Mouse (Mus musculus) midbrain, embryonic 11.5 days (tissue): ENCODE results near the gene Fhit. TPM values are rescaled to one million over a fixed set of nuclear protein-coding genes. Genes with fewer than 3 reads are reported as not detected.

Source experiments
- ATAC-seq: fragments of 200-750 bp; cut with Nextera tagmentation; 2 replicates; pipeline ENCODE4 v1.8.0; 2017; ENCODE audit warnings: moderate TSS enrichment, moderate library complexity; ENCODE audit not compliant: low FRiP score
- DNase-seq: peaks from one replicate; pipeline ENCODE4 v3.0.0; 2015; ENCODE audit warnings: low spot score; ENCODE audit errors: missing footprints
- H3K27ac ChIP-seq: fragments of 300-500 bp; sonication (generic); 2 replicates; pipeline ENCODE4 v1.5.1; 2014; ENCODE audit warnings: low read depth, low read length
- H3K27me3 ChIP-seq: fragments of 300-500 bp; sonication (generic); 2 replicates; pipeline ENCODE4 v1.6.1; 2014; ENCODE audit warnings: mild to moderate bottlenecking, low read length, moderate library complexity, mixed read lengths; ENCODE audit not compliant: control insufficient read depth, insufficient read depth
- H3K36me3 ChIP-seq: fragments of 300-500 bp; sonication (generic); 2 replicates; pipeline ENCODE4 v1.6.1; 2014; ENCODE audit warnings: mild to moderate bottlenecking, low read length, moderate library complexity, mixed read lengths; ENCODE audit not compliant: control insufficient read depth, insufficient read depth
- H3K4me1 ChIP-seq: fragments of 300-500 bp; sonication (generic); 2 replicates; pipeline ENCODE4 v1.6.1; 2014; ENCODE audit warnings: low read length; ENCODE audit not compliant: control insufficient read depth, insufficient read depth
- H3K4me2 ChIP-seq: fragments of 300-500 bp; sonication (generic); 2 replicates; pipeline ENCODE4 v1.6.1; 2014; ENCODE audit warnings: mild to moderate bottlenecking, moderate library complexity
- H3K4me3 ChIP-seq: fragments of 300-500 bp; sonication (generic); 2 replicates; pipeline ENCODE4 v1.5.1; 2014; ENCODE audit warnings: low read depth, low read length
- H3K9ac ChIP-seq: fragments of 300-500 bp; sonication (generic); 2 replicates; pipeline ENCODE4 v1.6.1; 2014; ENCODE audit warnings: low read length
- H3K9me3 ChIP-seq: fragments of 300-500 bp; sonication (generic); 2 replicates; pipeline ENCODE4 v1.6.1; 2016; ENCODE audit warnings: low read length; ENCODE audit not compliant: control insufficient read depth
- WGBS: fragments of 180-500 bp; shearing (Covaris S2); extraction: QIAGEN DNeasy Blood & Tissue Kit; methylation state at CpG from one replicate; pipeline ENCODE4 v1.1.7; 2014; 5-methylcytosine and 5-hydroxymethylcytosine counted together
- polyA plus RNA-seq: library from polyadenylated mRNA; unstranded; fragments of >200 nt; fragmentation: Nextera tagmentation; extraction: Ambion mirVana; gene quantifications from 2 replicates; pipeline ENCODE4 v1.2.1, GENCODE M21; 2014

Fhit gene
- polyA plus RNA-seq, 1 experiment from 2014 or later, result 4.6 TPM

GRCm38 (mm10) chr14:9696004-9696403, 1465.8 kb downstream of the Fhit start:
- Histone ChIP-seq H3K4me3 (no peak overlapping the region), H3K4me1 (peaks cover 16% of the 10 kb centered on the region), H3K9ac (no peak overlapping the region), H3K27ac (no peak overlapping the region), H3K27me3 (peaks cover 32% of the 10 kb centered on the region), H3K4me2 (no peak overlapping the region), H3K9me3 (no peaks in the 10 kb centered on the region), H3K36me3 (no peaks in the 10 kb centered on the region)
- ATAC-seq (peak; percentile 54; the same call in 1 of the 2 replicates), DNase-seq (peak; percentile 86)
- WGBS, result 29% methylated on average over 4 of the region's 4 CpGs

DNA sequence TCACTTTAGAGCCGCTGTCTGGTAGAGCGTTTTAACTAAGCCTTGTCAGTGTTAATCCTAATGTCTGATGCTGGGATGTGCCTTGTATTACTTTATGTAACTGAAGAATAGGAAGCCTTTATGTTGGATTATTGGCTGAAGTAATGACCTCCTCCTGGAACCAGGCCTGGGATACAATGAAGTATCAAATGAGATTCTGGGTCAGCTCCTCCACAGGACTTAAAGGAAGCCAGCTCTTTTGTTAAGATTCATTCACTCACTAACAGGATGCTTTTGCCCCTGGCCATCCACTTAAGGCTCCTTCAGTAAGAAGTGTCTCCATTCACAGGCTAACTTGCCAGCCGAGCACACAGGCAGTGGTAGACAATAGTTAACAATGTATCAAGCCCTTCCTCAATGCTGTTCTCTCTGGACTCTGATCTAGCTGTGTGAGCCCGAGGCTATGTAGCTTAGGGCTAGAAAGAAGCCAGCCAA, 1466.6 kb downstream of the Fhit start:
- H3K36me3 ChIP-seq, result no peaks in the 10 kb centered on the region
- 18% methylated on average over 4 of the region's 4 CpGs for WGBS
- peaks cover 16% of the 10 kb centered on the region for H3K4me1 ChIP-seq
- H3K4me3 ChIP-seq, result no peak overlapping the region
- H3K27me3 ChIP-seq, result peaks cover 32% of the 10 kb centered on the region
- H3K27ac ChIP-seq, result no peak overlapping the region
- H3K4me2 ChIP-seq, result no peak overlapping the region
- H3K9ac ChIP-seq, result no peak overlapping the region
- peak; percentile 88 for DNase-seq
- peak; percentile 70 for ATAC-seq
- no peaks in the 10 kb centered on the region for H3K9me3 ChIP-seq

GRCm38 (mm10) chr14:9688664-9689257, 1473.1 kb downstream of the Fhit start:
- Histone ChIP-seq H3K4me1 (no peaks in the 10 kb centered on the region), H3K4me3 (no peak overlapping the region), H3K27me3 (peaks cover 11% of the 10 kb centered on the region), H3K4me2 (no peak overlapping the region), H3K9me3 (no peaks in the 10 kb centered on the region), H3K27ac (no peak overlapping the region), H3K36me3 (no peaks in the 10 kb centered on the region), H3K9ac (no peak overlapping the region)
- no peak for DNase-seq
- no peak for ATAC-seq
- WGBS, result 90% methylated on average over 2 of the region's 2 CpGs

DNA sequence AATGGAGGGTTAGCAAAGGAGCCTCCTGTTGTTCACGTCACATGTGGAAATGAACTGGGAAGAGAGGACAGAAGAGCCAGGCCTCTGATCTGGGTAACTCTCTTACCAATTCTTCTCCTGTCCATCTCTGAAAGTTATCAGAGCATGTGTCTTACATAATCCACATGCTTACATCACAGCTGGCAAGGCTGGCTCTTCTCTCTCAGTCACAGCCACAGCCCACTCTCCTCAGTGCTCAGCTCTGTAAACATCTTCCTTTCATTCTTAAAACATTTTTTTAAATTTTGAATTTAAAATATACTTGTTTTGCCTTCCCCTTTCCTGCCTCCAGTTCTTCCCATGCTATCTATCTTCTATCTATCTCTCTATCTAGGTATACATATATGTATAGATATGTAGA, 1477.5 kb downstream of the Fhit start:
- Histone ChIP-seq H3K27ac (no peak overlapping the region), H3K36me3 (no peaks in the 10 kb centered on the region), H3K27me3 (no peaks in the 10 kb centered on the region), H3K9me3 (no peaks in the 10 kb centered on the region), H3K4me2 (no peak overlapping the region), H3K9ac (no peak overlapping the region), H3K4me3 (no peak overlapping the region), H3K4me1 (no peaks in the 10 kb centered on the region)
- ATAC-seq, result no peak
- DNase-seq, result no peak
- 55% methylated on average over 1 of the region's 1 CpGs for WGBS

DNA sequence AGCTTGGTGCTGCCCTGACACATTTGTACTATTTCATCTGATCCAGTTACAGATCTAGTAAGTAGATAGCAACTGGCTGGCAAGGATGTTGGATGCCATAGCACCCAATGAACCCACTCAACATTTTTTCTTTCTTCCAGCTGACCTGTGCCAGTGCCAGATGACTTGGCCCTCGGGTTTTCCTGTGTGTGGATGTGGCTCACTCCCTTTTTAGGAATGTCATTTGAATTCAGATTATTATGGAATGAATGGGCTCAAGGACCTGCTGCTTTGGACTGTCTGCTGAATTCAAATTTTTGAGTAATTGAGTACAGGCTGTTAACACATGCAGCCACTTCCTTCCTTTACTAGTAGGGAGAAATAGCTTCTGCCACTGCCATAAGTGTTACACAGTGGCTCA, 1489.1 kb downstream of the Fhit start:
- H3K4me3 ChIP-seq, result no peak overlapping the region
- H3K4me1 ChIP-seq, result 0 out of 2 replicates have a peak, but pooled peaks cover 2% of the 10 kb centered on the region
- H3K36me3 ChIP-seq, result no peaks in the 10 kb centered on the region
- no peak overlapping the region for H3K27ac ChIP-seq
- no peaks in the 10 kb centered on the region for H3K27me3 ChIP-seq
- 81% methylated on average over 1 of the region's 1 CpGs for WGBS
- no peak for ATAC-seq
- no peak overlapping the region for H3K9ac ChIP-seq
- no peak overlapping the region for H3K4me2 ChIP-seq
- no peaks in the 10 kb centered on the region for H3K9me3 ChIP-seq
- DNase-seq, result no peak

- ATAC-seq, result no peak
- 52% methylated on average over 3 of the region's 3 CpGs for WGBS
Observed at GRCm38 (mm10) chr14:9671776-9672175, 1490.1 kb downstream of the Fhit start.

DNA sequence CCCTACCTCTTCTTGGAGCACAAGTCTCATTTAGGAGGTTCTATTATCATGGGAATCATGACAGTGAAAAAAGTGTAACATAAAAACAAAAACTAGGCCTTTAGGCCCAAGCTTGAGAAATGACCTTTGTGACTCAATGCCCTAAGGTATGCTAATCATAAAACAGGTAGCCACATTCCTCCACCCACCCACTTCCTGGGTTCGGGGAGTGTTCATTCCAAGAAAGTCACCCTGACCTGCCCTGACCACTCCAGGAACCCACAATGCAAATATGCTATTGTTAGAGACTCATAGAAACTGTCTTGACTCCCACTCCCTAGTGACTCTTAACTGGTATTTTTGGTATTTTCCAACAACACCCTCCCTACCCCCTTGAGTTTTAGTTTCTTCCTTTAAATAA, 1492.1 kb downstream of the Fhit start:
- DNase-seq (no peak), ATAC-seq (no peak)
- H3K36me3 ChIP-seq, result no peaks in the 10 kb centered on the region
- no peaks in the 10 kb centered on the region for H3K27me3 ChIP-seq
- 0 out of 2 replicates have a peak, but pooled peaks cover 2% of the 10 kb centered on the region for H3K4me1 ChIP-seq
- H3K4me2 ChIP-seq, result no peak overlapping the region
- H3K4me3 ChIP-seq, result no peak overlapping the region
- no peaks in the 10 kb centered on the region for H3K9me3 ChIP-seq
- H3K27ac ChIP-seq, result no peak overlapping the region
- no peak overlapping the region for H3K9ac ChIP-seq
- WGBS, result 90% methylated on average over 1 of the region's 1 CpGs

More at GRCm38 (mm10) chr14:9671776-9672175, 1490.1 kb downstream of the Fhit start:
- H3K27ac ChIP-seq, result no peak overlapping the region
- no peaks in the 10 kb centered on the region for H3K27me3 ChIP-seq
- H3K4me3 ChIP-seq, result no peak overlapping the region
- H3K4me1 ChIP-seq, result 0 out of 2 replicates have a peak, but pooled peaks cover 2% of the 10 kb centered on the region
- H3K36me3 ChIP-seq, result no peaks in the 10 kb centered on the region
- H3K9me3 ChIP-seq, result no peaks in the 10 kb centered on the region
- H3K4me2 ChIP-seq, result no peak overlapping the region
- no peak for DNase-seq
- no peak overlapping the region for H3K9ac ChIP-seq

DNA sequence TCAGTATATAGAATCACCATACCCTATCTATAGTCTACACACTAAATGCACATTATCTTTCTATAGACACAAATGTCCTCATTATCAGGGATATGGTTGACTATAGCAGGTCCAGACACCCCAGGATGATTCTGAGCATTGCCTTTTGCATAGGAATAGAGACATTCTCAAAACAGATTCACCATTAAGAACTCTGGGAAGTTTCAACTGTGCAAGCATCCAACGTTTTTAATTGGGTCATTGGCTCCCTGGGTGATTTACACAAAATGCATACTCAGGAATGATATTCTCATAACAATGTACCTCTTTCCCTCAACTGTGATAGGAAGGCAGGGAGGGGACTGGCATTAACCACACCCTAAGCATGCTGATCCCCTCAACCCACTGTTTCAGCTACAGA, 1503.4 kb downstream of the Fhit start:
- no peaks in the 10 kb centered on the region for H3K36me3 ChIP-seq
- H3K4me1 ChIP-seq, result no peaks in the 10 kb centered on the region
- no peak for ATAC-seq
- H3K4me2 ChIP-seq, result no peak overlapping the region
- H3K4me3 ChIP-seq, result no peak overlapping the region
- no peaks in the 10 kb centered on the region for H3K9me3 ChIP-seq
- no peak overlapping the region for H3K9ac ChIP-seq
- H3K27ac ChIP-seq, result no peak overlapping the region
- H3K27me3 ChIP-seq, result no peaks in the 10 kb centered on the region
- WGBS, result 72% methylated on average over 1 of the region's 1 CpGs
- DNase-seq, result no peak

DNA sequence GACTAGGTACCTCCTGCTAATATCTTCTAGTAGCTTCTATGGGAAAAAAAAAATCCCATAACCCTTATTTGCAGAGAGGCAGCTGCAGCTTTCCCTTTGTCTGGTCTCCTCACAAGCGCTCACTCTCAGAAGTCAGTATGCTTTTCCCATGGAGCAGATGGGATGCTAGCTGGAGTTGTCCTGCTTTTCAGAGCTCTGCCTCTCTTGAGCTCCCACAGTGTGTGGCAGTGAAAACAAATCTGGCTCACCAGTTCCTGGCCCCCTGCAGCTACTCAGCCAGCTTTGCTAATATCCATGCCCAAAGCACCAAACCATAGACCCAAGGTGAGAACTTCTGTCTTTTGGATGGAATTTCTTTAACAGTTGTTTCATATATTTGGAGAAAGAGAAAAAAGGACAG, 1510.4 kb downstream of the Fhit start:
- ATAC-seq, result no peak
- Histone ChIP-seq H3K4me2 (no peak overlapping the region), H3K27ac (no peak overlapping the region), H3K9ac (no peak overlapping the region), H3K9me3 (no peaks in the 10 kb centered on the region), H3K4me3 (no peak overlapping the region), H3K4me1 (no peaks in the 10 kb centered on the region), H3K27me3 (no peaks in the 10 kb centered on the region), H3K36me3 (no peaks in the 10 kb centered on the region)
- 52% methylated on average over 1 of the region's 1 CpGs for WGBS
- DNase-seq, result no peak
